Mouse (Mus musculus) cerebellum, adult (tissue): ENCODE measurements around the gene Scel.

Experiments used
- ATAC-seq: cut with Nextera tagmentation; 2 replicates; pipeline ENCODE4 v1.9.2; 2017; ENCODE audit warnings: mild to moderate bottlenecking, moderate library complexity, mixed read lengths; ENCODE audit not compliant: insufficient number of reproducible peaks, low FRiP score, low TSS enrichment

Scel gene

GRCm38 (mm10) chr14:103561383-103562096 lies 48.4 kb downstream of the Scel start:
- ATAC-seq: no peak

GRCm38 (mm10) chr14:103567957-103568356 lies 54.8 kb downstream of the Scel start:
- ATAC-seq: no peak

- ATAC-seq: no peak
Measured at GRCm38 (mm10) chr14:103568433-103568832, 55.3 kb downstream of the Scel start.

- ATAC-seq: peak; percentile 83
Measured at GRCm38 (mm10) chr14:103571598-103572320, 58.6 kb downstream of the Scel start.

- no peak for ATAC-seq
Measured at GRCm38 (mm10) chr14:103575854-103576253, 62.7 kb downstream of the Scel start.

GRCm38 (mm10) chr14:103577011-103577410 lies 63.9 kb downstream of the Scel start:
- no peak for ATAC-seq

- ATAC-seq: no peak
Measured at GRCm38 (mm10) chr14:103586662-103587061, 73.5 kb downstream of the Scel start.

- ATAC-seq: no peak
Measured at GRCm38 (mm10) chr14:103587208-103587900, 74.2 kb downstream of the Scel start.

- ATAC-seq: no peak
Measured at GRCm38 (mm10) chr14:103589819-103590218, 76.7 kb downstream of the Scel start.

- no peak for ATAC-seq
Measured at GRCm38 (mm10) chr14:103595870-103596269, 82.7 kb downstream of the Scel start.

GRCm38 (mm10) chr14:103608063-103608462 lies 94.9 kb downstream of the Scel start:
- no peak for ATAC-seq

- ATAC-seq: no peak
Measured at GRCm38 (mm10) chr14:103613573-103614271, 100.6 kb downstream of the Scel start.

- no peak for ATAC-seq
Measured at GRCm38 (mm10) chr14:103614272-103614587, 101.1 kb downstream of the Scel start.

GRCm38 (mm10) chr14:103619756-103620155 lies 106.6 kb downstream of the Scel start:
- no peak for ATAC-seq

- no peak for ATAC-seq
Measured at GRCm38 (mm10) chr14:103621207-103621606, 108.1 kb downstream of the Scel start.

- ATAC-seq: no peak
Measured at GRCm38 (mm10) chr14:103626100-103626499, 113.0 kb downstream of the Scel start.

- ATAC-seq: no peak
Measured at GRCm38 (mm10) chr14:103629639-103630364, 116.7 kb downstream of the Scel start.

GRCm38 (mm10) chr14:103630545-103630944 lies 117.4 kb downstream of the Scel start:
- ATAC-seq: no peak

- ATAC-seq: no peak
Measured at GRCm38 (mm10) chr14:103643933-103644332, 130.8 kb downstream of the Scel start.

- ATAC-seq: no peak
Measured at GRCm38 (mm10) chr14:103647981-103648380, 134.8 kb downstream of the Scel start.
